Mouse (Mus musculus) kidney, adult 18-20 months (tissue): ENCODE measurements around the gene Gm29797.

Experiments used
- DNase-seq: peaks from one replicate; pipeline ENCODE4 v3.0.0; 2021

Gm29797 gene

DNA sequence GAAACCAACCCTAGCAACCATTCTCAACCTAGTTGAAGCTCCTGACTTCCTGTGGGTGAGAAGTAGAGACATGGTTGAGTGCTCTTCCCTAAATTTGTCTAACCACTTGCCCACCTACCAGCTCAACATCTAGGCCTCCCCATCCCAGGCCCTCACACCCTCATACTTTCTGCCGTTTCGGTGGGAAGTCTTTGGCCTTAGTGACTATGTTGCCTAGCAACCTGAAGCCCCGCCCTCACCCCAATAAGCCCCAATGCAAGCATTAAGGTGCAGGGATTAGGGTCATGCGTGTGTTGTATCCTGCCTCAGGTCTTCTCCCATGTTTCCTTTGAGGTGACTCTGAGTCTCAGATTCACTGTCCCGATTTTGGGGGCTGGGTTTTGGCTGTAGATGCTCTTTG is 41.4 kb downstream of the Gm29797 start, which contains the start of gene Lkaaear1:
Gene Lkaaear1, minus strand, starts transcription at position 202 of the 400 bp plus-strand sequence.
- no peak for DNase-seq

- no peak for DNase-seq
Observed at GRCm38 (mm10) chr2:181706668-181707067, 49.8 kb downstream of the Gm29797 start.
